ENCODE assay signal across 11 mouse cellular contexts in the genomic region with DNA sequence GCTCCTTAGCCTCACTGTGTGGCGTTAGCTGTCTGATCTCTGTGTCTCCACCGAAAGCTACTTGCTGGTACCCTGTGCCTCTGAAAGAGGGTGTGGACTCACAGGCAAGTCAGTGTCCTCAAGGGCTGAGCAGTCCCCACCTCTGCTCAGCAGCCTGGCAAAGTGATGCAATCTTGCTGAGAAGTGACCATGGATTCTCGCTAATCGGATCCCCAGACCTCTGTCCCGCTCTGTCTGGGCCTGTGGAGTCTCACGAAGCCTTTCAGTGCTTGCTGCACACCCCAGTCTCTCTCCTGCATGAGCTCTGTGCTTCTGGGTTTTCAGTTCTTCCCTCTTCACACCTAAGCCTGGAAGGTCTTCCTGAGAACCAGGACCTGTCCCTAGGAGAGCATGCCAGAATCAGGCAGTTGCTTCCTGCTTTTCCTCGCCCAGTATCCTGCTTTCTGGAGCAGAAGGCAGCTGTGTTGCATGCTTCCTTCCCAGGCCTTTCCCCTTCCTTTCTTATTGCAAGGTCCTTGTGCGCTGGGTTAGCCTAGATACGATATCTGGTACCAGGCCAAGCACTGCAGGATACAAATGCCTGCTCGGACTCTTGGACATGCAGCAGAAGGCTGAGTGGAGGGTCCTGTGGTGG. TPM values are rescaled to one million over a fixed set of nuclear protein-coding genes. Genes with fewer than 3 reads are reported as not detected.
DNase-seq lines count a peak whose midpoint lies in the region; ATAC-seq lines count a peak whose summit lies in the region.
"Had no signal": no experiment of that assay in that cellular context is flagged by ENCODE, and none has a peak within 500 bp of the region (broad histone marks: within the 10 kb centered on the region; RNA-seq: fewer than 3 reads in every experiment).

No protein-coding gene starts in this region.

- 90% methylated on average over 10 of the region's 10 CpGs for WGBS in forebrain, embryonic 14.5 days
- WGBS in forebrain, embryonic 16.5 days = 83% methylated on average over 10 of the region's 10 CpGs
- 82% methylated on average over 10 of the region's 10 CpGs for WGBS in kidney, embryonic 16.5 days
- 78% methylated on average over 10 of the region's 10 CpGs for WGBS in neural tube, embryonic 13.5 days
- 74% methylated on average over 10 of the region's 10 CpGs for WGBS in stomach, embryonic 16.5 days

- 0 out of 2 replicates have a peak overlapping the region, but pooled peaks have one; percentile 8 for H3K9ac ChIP-seq in forebrain, embryonic 14.5 days (ENCODE audit: low read length)
- no peak overlapping the region for H3K9ac ChIP-seq in forebrain, embryonic 16.5 days (replicated peaks; ENCODE audit: low read depth, low read length)
- no peak overlapping the region for H3K9ac ChIP-seq in kidney, embryonic 16.5 days (replicated peaks; ENCODE audit: low read length)
- peak overlapping the region; percentile 6; the same call in 1 of the 2 replicates for H3K9ac ChIP-seq in neural tube, embryonic 13.5 days
- 0 out of 2 replicates have a peak overlapping the region, but pooled peaks have one; percentile 16 for H3K9ac ChIP-seq in stomach, embryonic 16.5 days (ENCODE audit: low read length)
- H3K9ac ChIP-seq: hindbrain, embryonic 15.5 days had no signal

- H3K4me2 ChIP-seq in forebrain, embryonic 14.5 days (ENCODE audit: low read length) = no peak overlapping the region
- H3K4me2 ChIP-seq in forebrain, embryonic 16.5 days (ENCODE audit: low read length) = no peak overlapping the region
- no peak overlapping the region for H3K4me2 ChIP-seq in kidney, embryonic 16.5 days (replicated peaks; ENCODE audit: low read depth, low read length)
- no peak overlapping the region for H3K4me2 ChIP-seq in neural tube, embryonic 13.5 days
- no peak overlapping the region for H3K4me2 ChIP-seq in stomach, embryonic 16.5 days (ENCODE audit: low read depth, low read length)
- H3K4me2 ChIP-seq: hindbrain, embryonic 15.5 days had no signal

- 0 out of 2 replicates have a peak, but pooled peaks cover 5% of the 10 kb centered on the region for H3K36me3 ChIP-seq in forebrain, embryonic 14.5 days (ENCODE audit: control insufficient read depth, insufficient read depth, low read length)
- H3K36me3 ChIP-seq in forebrain, embryonic 16.5 days (ENCODE audit: control insufficient read depth, insufficient read depth) = no peaks in the 10 kb centered on the region
- no peaks in the 10 kb centered on the region for H3K36me3 ChIP-seq in kidney, embryonic 16.5 days (ENCODE audit: insufficient read depth, low read length)
- no peaks in the 10 kb centered on the region for H3K36me3 ChIP-seq in neural tube, embryonic 13.5 days
- H3K36me3 ChIP-seq in stomach, embryonic 16.5 days (ENCODE audit: control insufficient read depth, insufficient read depth, low read length) = no peaks in the 10 kb centered on the region
- H3K36me3 ChIP-seq: hindbrain, embryonic 15.5 days had no signal

- H3K27ac ChIP-seq in forebrain, embryonic 14.5 days (ENCODE audit: low read depth, low read length) = peak overlapping the region; percentile 21; the same call in 1 of the 2 replicates
- H3K27ac ChIP-seq in forebrain, embryonic 16.5 days (ENCODE audit: low read length) = no peak overlapping the region
- peak overlapping the region; percentile 33 for H3K27ac ChIP-seq in kidney, embryonic 16.5 days (ENCODE audit: low read length)
- no peak overlapping the region; the same call in 1 of the 2 replicates for H3K27ac ChIP-seq in neural tube, embryonic 13.5 days (replicated peaks)
- peak overlapping the region; percentile 51 for H3K27ac ChIP-seq in stomach, embryonic 16.5 days (ENCODE audit: low read length)
- H3K27ac ChIP-seq: hindbrain, embryonic 15.5 days had no signal

- H3K27me3 ChIP-seq in forebrain, embryonic 14.5 days (replicated peaks; ENCODE audit: control insufficient read depth, insufficient read depth, low read length) = no peaks in the 10 kb centered on the region
- no peaks in the 10 kb centered on the region for H3K27me3 ChIP-seq in forebrain, embryonic 16.5 days (replicated peaks; ENCODE audit: control insufficient read depth, insufficient read depth, low read length)
- no peaks in the 10 kb centered on the region for H3K27me3 ChIP-seq in kidney, embryonic 16.5 days (ENCODE audit: insufficient read depth, low read length)
- no peaks in the 10 kb centered on the region for H3K27me3 ChIP-seq in neural tube, embryonic 13.5 days
- H3K27me3 ChIP-seq in stomach, embryonic 16.5 days (ENCODE audit: control insufficient read depth, insufficient read depth, low read length) = no peaks in the 10 kb centered on the region
- H3K27me3 ChIP-seq: hindbrain, embryonic 15.5 days had no signal

- no peaks in the 10 kb centered on the region for H3K9me3 ChIP-seq in forebrain, embryonic 14.5 days (replicated peaks; ENCODE audit: control insufficient read depth, low read length)
- no peaks in the 10 kb centered on the region for H3K9me3 ChIP-seq in forebrain, embryonic 16.5 days (ENCODE audit: control insufficient read depth, low read length)
- H3K9me3 ChIP-seq in kidney, embryonic 16.5 days (ENCODE audit: low read length) = no peaks in the 10 kb centered on the region
- H3K9me3 ChIP-seq in neural tube, embryonic 13.5 days = no peaks in the 10 kb centered on the region
- no peaks in the 10 kb centered on the region for H3K9me3 ChIP-seq in stomach, embryonic 16.5 days (replicated peaks; ENCODE audit: control insufficient read depth, low read length)
- H3K9me3 ChIP-seq: hindbrain, embryonic 15.5 days had no signal

- intact Hi-C loops in left cerebral cortex, postnatal 4 days (cut with DNase I) = no loop called here

- DNase-seq in forebrain, embryonic 14.5 days (ENCODE audit: low spot score) = no peak
- DNase-seq in kidney, postnatal 14 days = no peak
- DNase-seq in neural tube, embryonic 10.5 days (ENCODE audit: extremely low spot score, low spot score) = no peak
- no peak for DNase-seq in left cerebral cortex, postnatal 4 days
- DNase-seq: B cell, adult 2 months; right cerebral cortex, postnatal 14 days had no signal

- no peak overlapping the region for H3K4me3 ChIP-seq in forebrain, embryonic 14.5 days (ENCODE audit: low read depth, low read length)
- no peak overlapping the region for H3K4me3 ChIP-seq in forebrain, embryonic 16.5 days (replicated peaks; ENCODE audit: low read length)
- H3K4me3 ChIP-seq in kidney, embryonic 16.5 days (ENCODE audit: low read length) = no peak overlapping the region
- no peak overlapping the region for H3K4me3 ChIP-seq in neural tube, embryonic 13.5 days
- no peak overlapping the region for H3K4me3 ChIP-seq in stomach, embryonic 16.5 days (replicated peaks; ENCODE audit: low read length)
- H3K4me3 ChIP-seq: hindbrain, embryonic 15.5 days had no signal

- peaks cover 27% of the 10 kb centered on the region for H3K4me1 ChIP-seq in forebrain, embryonic 14.5 days (ENCODE audit: control insufficient read depth, insufficient read depth, low read length)
- H3K4me1 ChIP-seq in forebrain, embryonic 16.5 days (replicated peaks; ENCODE audit: control insufficient read depth, insufficient read depth, low read length) = peaks cover 30% of the 10 kb centered on the region
- H3K4me1 ChIP-seq in kidney, embryonic 16.5 days (ENCODE audit: insufficient read depth, low read length) = peaks cover 74% of the 10 kb centered on the region
- peaks cover 91% of the 10 kb centered on the region for H3K4me1 ChIP-seq in neural tube, embryonic 13.5 days (replicated peaks)
- peaks cover 59% of the 10 kb centered on the region for H3K4me1 ChIP-seq in stomach, embryonic 16.5 days (ENCODE audit: control insufficient read depth, insufficient read depth, low read length)

- ATAC-seq in forebrain, embryonic 14.5 days = no peak
- no peak for ATAC-seq in forebrain, embryonic 16.5 days
- ATAC-seq in kidney, embryonic 16.5 days (ENCODE audit: low FRiP score, low TSS enrichment) = no peak
- ATAC-seq in neural tube, embryonic 13.5 days (ENCODE audit: low read depth) = no peak
- ATAC-seq in stomach, embryonic 16.5 days (ENCODE audit: insufficient read depth, low FRiP score) = no peak

RNA-seq across cellular contexts. Expression of gene Bahcc1, which starts 15.5 kb away (rescaled TPM):
- 12.6 and 14.5 TPM in 2 replicates for polyA plus RNA-seq in forebrain, embryonic 14.5 days (2014; fragmentation: Nextera tagmentation; extraction: Ambion mirVana)
- 14.5 and 14.8 TPM in 2 replicates for polyA plus RNA-seq in forebrain, embryonic 16.5 days (2015; fragmentation: Nextera tagmentation; extraction: Ambion mirVana)
- 13.2 and 14.2 TPM in 2 replicates for polyA plus RNA-seq in kidney, embryonic 16.5 days (2015; fragmentation: Nextera tagmentation; extraction: Ambion mirVana)
- polyA plus RNA-seq in neural tube, embryonic 13.5 days (2015; fragmentation: Nextera tagmentation; extraction: Ambion mirVana) = 13.6 and 15.3 TPM in 2 replicates
- polyA plus RNA-seq in stomach, embryonic 16.5 days (2015; fragmentation: Nextera tagmentation; extraction: Ambion mirVana) = 4.5 and 5.6 TPM in 2 replicates
- total RNA-seq in left cerebral cortex, postnatal 4 days (2021) = 10 to 100 TPM; 36.5 to 39.5 TPM

Comparison
In these comparisons a context has a peak if more than half of its experiments do, and no peak if none do; other contexts are left out.
1. H3K27ac ChIP-seq: peak in forebrain, embryonic 14.5 days (single experiment), kidney, embryonic 16.5 days (single experiment) and stomach, embryonic 16.5 days (single experiment); none in forebrain, embryonic 16.5 days (single experiment) and neural tube, embryonic 13.5 days (single experiment).
2. H3K9ac ChIP-seq: peak in forebrain, embryonic 14.5 days (single experiment), neural tube, embryonic 13.5 days (single experiment) and stomach, embryonic 16.5 days (single experiment); none in forebrain, embryonic 16.5 days (single experiment) and kidney, embryonic 16.5 days (single experiment).